Mouse (Mus musculus) neural tube, embryonic 12.5 days (tissue): Measurements from ENCODE around the gene Ubox5. TPM values are rescaled to one million over a fixed set of nuclear protein-coding genes. Genes with fewer than 3 reads are reported as not detected.
"Not testable (repeated sequence)": the region's sequence is repeated elsewhere in the genome, so short reads cannot be mapped to it uniquely, and the experiment has no call there.

ENCODE experiments used
- ATAC-seq: fragments of 200-750 bp; cut with Nextera tagmentation; 2 replicates; pipeline ENCODE4 v1.8.0; 2017; ENCODE audit warnings: low read depth, mild to moderate bottlenecking, moderate TSS enrichment, moderate library complexity; ENCODE audit not compliant: low FRiP score
- H3K27ac ChIP-seq: fragments of 300-500 bp; sonication (generic); 2 replicates; pipeline ENCODE4 v1.5.1; 2016
- H3K27me3 ChIP-seq: fragments of 300-500 bp; sonication (generic); replicated peaks from 2 replicates; pipeline ENCODE4 v1.6.1; 2016; ENCODE audit warnings: mild to moderate bottlenecking
- H3K36me3 ChIP-seq: fragments of 300-500 bp; sonication (generic); 2 replicates; pipeline ENCODE4 v1.6.1; 2016; ENCODE audit warnings: mild to moderate bottlenecking
- H3K4me1 ChIP-seq: fragments of 300-500 bp; sonication (generic); 2 replicates; pipeline ENCODE4 v1.6.1; 2016
- H3K4me2 ChIP-seq: fragments of 300-500 bp; sonication (generic); replicated peaks from 2 replicates; pipeline ENCODE4 v1.6.1; 2016; ENCODE audit warnings: mild to moderate bottlenecking
- H3K4me3 ChIP-seq: fragments of 300-500 bp; sonication (generic); 2 replicates; pipeline ENCODE4 v1.5.1; 2016
- H3K9ac ChIP-seq: fragments of 300-500 bp; sonication (generic); 2 replicates; pipeline ENCODE4 v1.6.1; 2016; ENCODE audit warnings: mild to moderate bottlenecking
- H3K9me3 ChIP-seq: fragments of 300-500 bp; sonication (generic); 2 replicates; pipeline ENCODE4 v1.6.1; 2016; ENCODE audit warnings: mild to moderate bottlenecking
- WGBS: fragments of 180-500 bp; shearing (Covaris S2); methylation state at CpG from one replicate; pipeline ENCODE4 v1.1.7; 2016; 5-methylcytosine and 5-hydroxymethylcytosine counted together
- polyA plus RNA-seq: library from polyadenylated mRNA; unstranded; fragments of >200 nt; fragmentation: Nextera tagmentation; extraction: Ambion mirVana; gene quantifications from 2 replicates; pipeline ENCODE4 v1.2.1, GENCODE M21; 2016

The Ubox5 gene
- polyA plus RNA-seq, 1 experiment from 2014 or later, result 14.4 TPM

- H3K27me3 ChIP-seq, ATAC-seq, H3K4me3 ChIP-seq, H3K4me1 ChIP-seq, H3K4me2 ChIP-seq, H3K9ac ChIP-seq, H3K27ac ChIP-seq, H3K9me3 ChIP-seq: not testable (repeated sequence)
- 80% methylated on average over 6 of the region's 6 CpGs for WGBS
- H3K36me3 ChIP-seq, result peaks cover 28% of the 10 kb centered on the region
These were observed 19.2 kb upstream of the Ubox5 start for GRCm38 (mm10) chr2:130649028-130649427.

- Histone ChIP-seq H3K36me3 (peaks cover 15% of the 10 kb centered on the region; the same call in 1 of the 2 replicates), H3K27me3 (peaks cover 12% of the 10 kb centered on the region), H3K4me1 (peaks cover 5% of the 10 kb centered on the region), H3K9me3 (no peaks in the 10 kb centered on the region), H3K4me2 (no peak overlapping the region), H3K4me3 (no peak overlapping the region), H3K27ac (no peak overlapping the region), H3K9ac (no peak overlapping the region)
- ATAC-seq, result no peak
- WGBS, result 87% methylated on average over 4 of the region's 4 CpGs
These were observed 15.4 kb upstream of the Ubox5 start for GRCm38 (mm10) chr2:130645198-130645597.

GRCm38 (mm10) chr2:130642684-130643369 is 13.0 kb upstream of the Ubox5 start, which contains the start of gene Lzts3:
Gene Lzts3 (minus strand): TSS chr2:130642803.
- H3K4me1 ChIP-seq, result peaks cover 5% of the 10 kb centered on the region
- H3K36me3 ChIP-seq, result 0 out of 2 replicates have a peak, but pooled peaks cover 6% of the 10 kb centered on the region
- H3K27me3 ChIP-seq, result peaks cover 30% of the 10 kb centered on the region
- peak within 1 kb of the TSS; percentile 68 for H3K4me3 ChIP-seq
- 3% methylated on average over 40 of the region's 40 CpGs for WGBS
- H3K27ac ChIP-seq, result 0 out of 2 replicates have a peak within 1 kb of the TSS, but pooled peaks have one; percentile 37
- H3K9me3 ChIP-seq, result no peaks in the 10 kb centered on the region
- peak within 1 kb of the TSS; percentile 95 for H3K4me2 ChIP-seq
- peak within 1 kb of the TSS; percentile 77 for H3K9ac ChIP-seq
- peak; percentile 95 for ATAC-seq

GRCm38 (mm10) chr2:130642197-130642660 is 12.4 kb upstream of the Ubox5 start:
- WGBS, result under 1% methylated on average over 25 of the region's 27 CpGs
- peaks cover 5% of the 10 kb centered on the region for H3K4me1 ChIP-seq
- peak overlapping the region; percentile 68 for H3K4me3 ChIP-seq
- 0 out of 2 replicates have a peak overlapping the region, but pooled peaks have one; percentile 37 for H3K27ac ChIP-seq
- H3K9me3 ChIP-seq, result no peaks in the 10 kb centered on the region
- peak; percentile 81 for ATAC-seq
- peak overlapping the region; percentile 77 for H3K9ac ChIP-seq
- peak overlapping the region; percentile 95 for H3K4me2 ChIP-seq
- 0 out of 2 replicates have a peak, but pooled peaks cover 6% of the 10 kb centered on the region for H3K36me3 ChIP-seq
- peaks cover 36% of the 10 kb centered on the region for H3K27me3 ChIP-seq

GRCm38 (mm10) chr2:130641351-130642025 is 11.7 kb upstream of the Ubox5 start:
- Histone ChIP-seq H3K9ac (0 out of 2 replicates have a peak overlapping the region, but pooled peaks have one; percentile 77), H3K4me2 (peak overlapping the region; percentile 95), H3K4me1 (peaks cover 5% of the 10 kb centered on the region), H3K4me3 (0 out of 2 replicates have a peak overlapping the region, but pooled peaks have one; percentile 68), H3K27ac (no peak overlapping the region), H3K27me3 (peaks cover 43% of the 10 kb centered on the region), H3K36me3 (no peaks in the 10 kb centered on the region), H3K9me3 (no peaks in the 10 kb centered on the region)
- no peak; the same call in 1 of the 2 replicates for ATAC-seq
- 70% methylated on average over 6 of the region's 6 CpGs for WGBS

GRCm38 (mm10) chr2:130639276-130639675 is 9.4 kb upstream of the Ubox5 start:
- H3K4me2 ChIP-seq, result no peak overlapping the region
- ATAC-seq, result no peak
- WGBS, result 73% methylated on average over 6 of the region's 6 CpGs
- no peak overlapping the region for H3K9ac ChIP-seq
- peaks cover 65% of the 10 kb centered on the region for H3K27me3 ChIP-seq
- H3K4me3 ChIP-seq, result no peak overlapping the region
- no peaks in the 10 kb centered on the region for H3K9me3 ChIP-seq
- H3K4me1 ChIP-seq, result peaks cover 23% of the 10 kb centered on the region
- H3K36me3 ChIP-seq, result no peaks in the 10 kb centered on the region
- H3K27ac ChIP-seq, result no peak overlapping the region

GRCm38 (mm10) chr2:130638101-130638611 is 8.3 kb upstream of the Ubox5 start:
- 29% methylated on average over 16 of the region's 16 CpGs for WGBS
- Histone ChIP-seq H3K4me3 (no peak overlapping the region), H3K9ac (no peak overlapping the region), H3K4me1 (peaks cover 25% of the 10 kb centered on the region), H3K9me3 (no peaks in the 10 kb centered on the region), H3K36me3 (no peaks in the 10 kb centered on the region), H3K4me2 (no peak overlapping the region), H3K27me3 (peaks cover 73% of the 10 kb centered on the region), H3K27ac (no peak overlapping the region)
- ATAC-seq, result no peak

GRCm38 (mm10) chr2:130635847-130636246 is 6.0 kb upstream of the Ubox5 start:
- Histone ChIP-seq H3K4me2 (peak overlapping the region; percentile 60), H3K27ac (no peak overlapping the region), H3K9ac (no peak overlapping the region), H3K27me3 (peaks cover 68% of the 10 kb centered on the region), H3K9me3 (no peaks in the 10 kb centered on the region), H3K36me3 (no peaks in the 10 kb centered on the region), H3K4me1 (peaks cover 20% of the 10 kb centered on the region), H3K4me3 (no peak overlapping the region)
- ATAC-seq, result 0 out of 2 replicates have a peak, but pooled peaks have one; percentile 10
- WGBS, result 8% methylated on average over 21 of the region's 21 CpGs

GRCm38 (mm10) chr2:130634739-130635411 is 5.0 kb upstream of the Ubox5 start:
- peak overlapping the region; percentile 48 for H3K9ac ChIP-seq
- peaks cover 20% of the 10 kb centered on the region for H3K4me1 ChIP-seq
- no peaks in the 10 kb centered on the region for H3K9me3 ChIP-seq
- peak overlapping the region; percentile 25 for H3K4me3 ChIP-seq
- H3K27ac ChIP-seq, result no peak overlapping the region
- no peak for ATAC-seq
- no peaks in the 10 kb centered on the region for H3K36me3 ChIP-seq
- H3K27me3 ChIP-seq, result peaks cover 61% of the 10 kb centered on the region
- 2% methylated on average over 38 of the region's 38 CpGs for WGBS
- peak overlapping the region; percentile 60 for H3K4me2 ChIP-seq

- Histone ChIP-seq H3K27me3 (peaks cover 56% of the 10 kb centered on the region), H3K4me2 (peak overlapping the region; percentile 60), H3K9me3 (no peaks in the 10 kb centered on the region), H3K4me3 (peak overlapping the region; percentile 25; the same call in 1 of the 2 replicates), H3K27ac (no peak overlapping the region), H3K9ac (no peak overlapping the region; the same call in 1 of the 2 replicates), H3K4me1 (peaks cover 20% of the 10 kb centered on the region), H3K36me3 (no peaks in the 10 kb centered on the region)
- no peak for ATAC-seq
- WGBS, result 8% methylated on average over 14 of the region's 14 CpGs
These were observed 4.3 kb upstream of the Ubox5 start for GRCm38 (mm10) chr2:130634006-130634738.
